Mouse (Mus musculus) CH12F3 (cell line): Measurements from ENCODE around the gene Acer2.

Source experiments
- in situ Hi-C: fragments of 300-500 bp; cut with MboI; formaldehyde crosslinking; loops from 2 replicates; pipeline ENCODE4 v1.14.3; 2020; ENCODE audit warnings: low sequenced_read_pairs

Gene Acer2

GRCm38 (mm10) chr4:86948794-86949193 lies 74.6 kb downstream of the Acer2 start:
- in situ Hi-C loops, result no loop called here

DNA sequence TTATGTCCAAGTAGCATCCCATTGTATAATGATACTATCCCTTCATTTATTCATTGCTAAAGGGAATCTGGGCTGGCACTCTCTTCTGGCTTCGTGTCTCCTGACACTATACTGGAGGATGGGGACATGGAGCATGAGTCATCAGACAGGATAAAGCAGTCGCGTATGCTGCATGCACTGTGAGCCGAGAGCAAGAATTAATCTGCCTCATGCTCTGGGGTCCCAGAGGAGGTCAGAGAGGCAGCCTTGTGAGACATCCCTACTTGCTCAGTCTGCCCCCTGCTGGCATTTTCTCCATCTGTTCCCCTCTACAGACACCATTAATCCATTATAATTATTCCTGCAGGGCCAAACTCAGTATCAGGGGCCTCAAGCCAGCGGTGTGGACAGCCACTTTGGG lies 79.3 kb downstream of the Acer2 start:
- in situ Hi-C loops, result no loop called here

- in situ Hi-C loops, result no loop called here
Observed at GRCm38 (mm10) chr4:86955448-86955847, 81.3 kb downstream of the Acer2 start.

DNA sequence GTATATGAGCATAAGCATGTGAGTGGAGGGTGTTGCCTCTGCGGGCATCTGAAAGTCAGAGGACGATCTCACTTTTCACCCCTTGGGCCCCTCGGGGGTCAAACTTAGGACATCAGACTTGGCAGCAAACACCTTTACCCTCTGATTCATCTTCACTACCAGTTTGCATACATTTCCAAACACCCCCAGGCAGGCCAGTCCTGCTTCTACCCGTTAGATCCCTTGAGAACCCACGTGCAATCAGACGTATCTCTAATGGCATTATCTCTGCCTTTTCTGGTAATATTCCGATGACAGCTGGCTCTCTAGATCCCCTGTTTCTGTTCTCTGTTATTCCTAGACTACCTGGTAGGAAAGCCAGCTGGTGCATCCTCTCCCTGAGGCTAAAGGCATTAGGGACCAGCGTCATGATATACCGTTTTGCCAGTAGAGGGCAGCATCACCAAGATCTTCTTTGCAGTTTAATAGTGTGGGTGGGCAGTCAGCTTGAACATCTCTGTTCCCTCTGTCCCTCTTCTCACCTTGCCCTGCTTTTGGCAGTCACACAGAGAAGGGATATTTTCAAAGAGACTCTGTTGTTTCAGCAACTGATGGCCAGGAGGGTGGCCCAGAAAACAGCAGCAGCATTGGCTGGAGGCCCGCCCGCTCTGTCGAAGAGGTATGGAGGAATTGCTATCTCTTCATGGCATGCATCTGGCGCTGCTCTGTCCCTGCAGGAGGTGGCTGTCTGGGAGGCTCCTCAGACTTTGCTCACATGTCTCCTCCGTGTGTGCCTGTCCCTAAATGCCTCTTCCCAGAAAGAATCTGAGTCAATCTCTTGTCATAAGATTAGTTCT lies 83.6 kb downstream of the Acer2 start:
- in situ Hi-C loops, result no loop called here

DNA sequence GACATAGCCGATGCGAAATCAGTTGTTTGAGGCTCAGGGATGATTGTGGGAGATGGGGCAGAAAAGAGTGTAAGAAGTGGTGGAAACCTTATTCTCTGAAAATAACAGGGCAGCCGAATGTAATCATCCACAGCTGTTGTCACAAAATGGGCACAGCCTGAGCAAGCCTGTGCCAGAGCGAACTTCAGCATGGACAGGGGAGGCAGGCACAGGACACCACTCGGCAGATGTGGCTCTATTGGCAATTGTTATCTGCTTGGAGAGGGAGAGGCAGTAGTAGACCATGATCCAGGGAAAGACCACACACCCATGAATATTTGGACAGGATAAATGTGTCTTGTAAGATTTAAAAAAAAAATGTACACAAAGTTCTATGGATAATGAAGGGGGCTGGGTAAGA lies 103.1 kb downstream of the Acer2 start:
- in situ Hi-C loops, result no loop called here
